In the genomic region with DNA sequence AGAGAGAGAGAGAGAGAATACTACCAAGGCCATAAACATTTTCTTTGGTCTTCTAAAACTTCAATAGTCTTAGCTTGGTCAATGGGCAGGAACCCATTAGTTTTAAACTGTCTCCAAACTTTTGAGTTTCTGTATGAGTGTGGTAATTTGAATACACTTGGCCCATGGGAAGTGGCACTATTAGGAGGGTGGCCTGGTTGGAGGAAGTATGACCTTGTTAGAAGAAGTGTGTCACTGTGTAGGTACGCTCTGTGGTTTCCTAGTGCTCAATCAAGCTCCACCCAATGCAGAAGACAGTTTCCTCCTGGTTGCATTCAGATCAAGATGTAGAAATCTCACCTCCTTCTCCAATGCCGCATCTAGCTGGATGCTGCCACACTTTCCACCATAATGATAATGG, we compare ENCODE assay signal across 19 mouse cellular contexts.
"Had no signal": no experiment of that assay in that cellular context is flagged by ENCODE, and none has a peak within 500 bp of the region (broad histone marks: within the 10 kb centered on the region; RNA-seq: fewer than 3 reads in every experiment).

No protein-coding gene starts in this region.

- H3K4me3 ChIP-seq: midbrain, embryonic 10.5 days; midbrain, embryonic 12.5 days; myocyte; neural tube, embryonic 13.5 days; neural tube, embryonic 15.5 days had no signal

- DNase-seq: lung, adult 18-20 months; lung, embryonic 14.5 days; lung, postnatal 10 days; lung, postnatal 4 days; midbrain, embryonic 14.5 days; retina, postnatal 1 day; right cerebral cortex, adult 18-20 months; right cerebral cortex, postnatal 25 days; right cerebral cortex, postnatal 4 days; spleen, adult 18-20 months; thymus, adult 18-20 months; thymus, postnatal 14 days; thymus, postnatal 36 days had no signal

- H3K27ac ChIP-seq: midbrain, embryonic 10.5 days; midbrain, embryonic 12.5 days; neural tube, embryonic 13.5 days; neural tube, embryonic 15.5 days had no signal

- H3K36me3 ChIP-seq: midbrain, embryonic 10.5 days; midbrain, embryonic 12.5 days; neural tube, embryonic 13.5 days; neural tube, embryonic 15.5 days had no signal

- H3K27me3 ChIP-seq: midbrain, embryonic 12.5 days; neural tube, embryonic 13.5 days; neural tube, embryonic 15.5 days had no signal

- H3K9me3 ChIP-seq: midbrain, embryonic 10.5 days; midbrain, embryonic 12.5 days; neural tube, embryonic 13.5 days; neural tube, embryonic 15.5 days had no signal

- ATAC-seq: midbrain, embryonic 16.5 days had no signal

- H3K4me1 ChIP-seq: midbrain, embryonic 10.5 days; midbrain, embryonic 12.5 days; neural tube, embryonic 13.5 days; neural tube, embryonic 15.5 days had no signal
